Mouse (Mus musculus) hematopoietic stem cell, adult 5-6 weeks (primary cell): ENCODE data around the gene Nme7. TPM values are rescaled to one million over a fixed set of nuclear protein-coding genes. Genes with fewer than 3 reads are reported as not detected.

ENCODE experiments used
- ATAC-seq, 2 experiments: fragments of 125-278 bp in 1 of 2; replicated peaks in 1 of 2; 2 replicates each; pipeline ENCODE4 v1.8.0; 2016 to 2017; ENCODE audit warnings: inconsistent platforms in 2 of 2, mild to moderate bottlenecking in 2 of 2, moderate number of reproducible peaks in 2 of 2, low read depth in 1 of 2, moderate TSS enrichment in 1 of 2; ENCODE audit not compliant: low FRiP score in 2 of 2, poor library complexity in 2 of 2, severe bottlenecking in 2 of 2, insufficient read depth in 1 of 2, low TSS enrichment in 1 of 2
- total RNA-seq: library from RNA; stranded (forward); fragments of 172-1452, 232-1000 nt; gene quantifications from 2 replicates; pipeline ENCODE4 v1.2.3, GENCODE M21; 2017

Nme7 gene
- total RNA-seq, 1 experiment from 2014 or later, result 46.6 TPM

DNA sequence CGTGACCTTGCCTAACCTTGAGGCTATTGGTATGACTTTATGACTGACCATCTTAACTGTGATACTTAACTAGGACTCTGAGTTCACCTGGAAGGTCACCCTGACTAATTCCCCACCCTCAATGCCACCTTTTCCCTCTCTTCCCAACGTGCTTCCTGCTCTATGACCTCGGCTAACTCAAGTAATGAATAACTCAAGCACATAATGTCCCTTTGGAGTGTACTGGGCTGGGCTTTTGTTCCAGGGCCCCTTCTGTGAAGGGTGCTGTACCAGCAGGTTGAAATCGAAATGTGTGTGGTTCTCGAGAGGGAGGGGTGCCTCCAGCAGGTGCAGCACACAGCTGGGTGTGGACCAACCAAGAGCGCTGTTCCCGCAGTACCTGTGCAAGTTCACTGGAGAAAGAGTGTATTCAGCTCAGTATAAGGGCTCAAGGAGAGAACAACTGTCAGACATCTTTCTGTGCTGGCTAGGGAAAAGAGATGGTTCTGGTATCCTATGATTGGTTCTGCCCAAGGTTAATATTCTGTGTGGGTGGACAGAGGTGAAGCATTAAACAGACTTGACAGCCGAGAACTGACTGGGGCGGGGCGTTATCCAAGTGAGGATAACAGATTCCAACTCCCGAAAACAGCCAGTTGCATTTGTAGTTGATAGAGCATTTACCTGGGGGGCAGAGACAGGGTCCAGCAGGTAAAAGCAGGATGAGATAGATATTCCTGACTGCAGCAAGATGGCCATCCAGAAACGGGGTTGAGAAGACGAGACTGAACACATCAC is 157.2 kb downstream of the Nme7 start:
- no peak for ATAC-seq

DNA sequence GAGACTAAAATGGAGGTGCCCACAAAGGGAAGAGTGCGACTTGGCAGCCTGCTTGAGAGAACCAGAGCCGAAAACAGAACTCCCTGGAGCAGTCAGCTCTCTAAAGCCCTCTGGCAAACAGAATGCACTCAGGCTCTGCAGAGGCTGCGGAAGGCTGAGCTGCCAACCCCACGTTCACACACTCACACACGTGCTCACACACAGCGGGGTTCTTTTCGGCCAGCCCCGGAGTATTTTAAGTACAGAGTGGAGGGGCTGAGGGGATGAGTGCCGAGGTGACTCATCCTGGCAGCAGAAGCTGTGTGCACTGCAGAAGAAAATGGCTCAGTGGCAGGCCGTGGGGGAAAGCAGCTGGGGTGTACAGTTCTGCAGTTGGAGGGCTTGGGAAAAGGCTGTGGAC is 157.8 kb downstream of the Nme7 start:
- no peak for ATAC-seq

DNA sequence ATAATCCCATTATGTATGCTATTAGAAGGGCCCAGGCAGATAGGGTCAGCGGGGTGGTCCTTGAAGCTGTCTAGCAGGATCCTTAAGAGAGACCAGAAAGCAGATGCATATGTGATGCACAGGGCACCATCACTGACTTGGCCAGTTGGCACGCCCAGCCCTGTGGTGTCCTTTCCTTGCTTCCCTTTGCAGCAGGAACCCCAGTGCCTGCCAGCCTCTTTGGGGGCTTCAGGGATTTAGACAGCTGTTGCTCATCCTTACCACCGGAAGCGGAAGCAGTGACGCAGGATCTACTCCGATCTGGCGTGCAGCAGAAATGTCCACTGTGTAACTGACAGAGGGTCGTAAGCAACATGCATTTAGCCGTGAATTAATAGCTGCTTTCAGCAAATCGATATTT is 163.5 kb downstream of the Nme7 start:
- no peak for ATAC-seq

DNA sequence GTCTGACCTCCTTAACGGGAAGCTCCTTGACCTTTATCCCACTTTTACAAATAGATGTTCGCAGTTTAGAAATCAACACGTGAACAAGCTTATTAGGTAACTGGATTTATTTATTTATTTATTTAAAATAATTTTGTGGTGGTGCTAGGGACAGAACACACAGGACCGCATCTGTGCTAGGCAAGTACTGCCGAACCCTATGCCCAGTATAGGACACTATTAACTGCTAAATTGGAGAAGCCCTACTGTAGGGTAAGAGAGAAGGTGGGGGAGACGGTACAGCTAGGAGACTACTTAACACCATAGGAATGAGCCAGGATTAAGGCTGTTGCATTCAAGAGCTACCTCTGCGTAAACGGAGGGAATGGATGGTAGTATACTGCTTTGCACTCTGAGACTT is 164.4 kb downstream of the Nme7 start:
- no peak for ATAC-seq

DNA sequence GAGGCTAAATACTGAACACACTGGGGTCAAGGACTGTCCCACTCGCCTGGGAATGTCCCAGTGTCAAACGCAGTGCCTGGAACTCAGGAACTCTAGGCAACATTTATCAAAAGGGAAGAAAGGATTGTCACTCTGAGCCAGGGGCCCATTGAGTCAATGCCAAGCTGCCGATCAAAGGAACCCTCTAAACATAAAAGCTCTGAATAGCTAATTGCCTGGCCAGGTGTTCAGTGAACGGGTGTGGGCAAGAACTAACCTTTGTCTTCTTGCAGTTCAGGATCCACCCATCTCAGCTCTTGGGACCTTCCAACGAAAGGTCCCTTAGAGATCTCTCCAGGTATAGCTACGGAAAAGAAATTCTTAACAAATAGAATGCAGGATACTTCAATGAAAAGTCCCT is 167.1 kb downstream of the Nme7 start:
- no peak for ATAC-seq

DNA sequence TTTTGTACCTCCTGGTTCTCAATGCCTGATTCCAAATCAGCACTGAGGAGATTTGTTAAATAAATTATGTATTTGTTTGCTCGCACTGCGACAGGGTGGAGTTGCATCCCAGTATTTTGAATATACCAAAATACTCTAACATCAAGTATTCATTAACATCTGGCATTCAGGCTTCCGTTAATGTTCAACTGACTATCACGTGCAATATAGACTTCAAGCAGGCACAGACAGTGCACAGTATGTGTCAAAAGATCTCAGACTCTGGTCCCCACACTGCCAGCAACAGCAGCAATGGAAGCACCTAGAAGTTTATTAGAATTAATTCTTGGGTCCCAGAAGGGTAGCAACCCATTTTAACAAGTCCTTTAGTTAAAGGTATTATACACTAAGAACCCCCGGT is 167.7 kb downstream of the Nme7 start:
- ATAC-seq, result no peak

DNA sequence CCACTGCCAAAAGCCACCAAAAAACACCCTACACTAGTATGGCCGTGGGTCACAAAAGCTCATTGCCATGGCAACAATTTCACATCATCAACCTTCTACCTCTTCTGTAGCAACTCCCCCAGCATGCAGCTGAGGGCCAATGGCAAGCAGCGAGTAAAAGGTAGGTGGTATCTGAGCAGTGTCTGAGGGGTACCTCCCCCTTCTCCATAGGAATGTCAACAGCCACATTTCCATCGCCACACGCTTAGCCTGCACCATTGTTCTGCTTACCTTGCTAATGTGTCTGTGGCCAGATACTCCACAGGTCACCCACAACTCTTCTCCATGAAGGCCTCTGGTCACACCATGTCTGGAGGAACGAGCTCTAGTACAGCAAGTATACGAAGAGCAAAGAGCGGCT is 169.5 kb downstream of the Nme7 start:
- ATAC-seq, result no peak

DNA sequence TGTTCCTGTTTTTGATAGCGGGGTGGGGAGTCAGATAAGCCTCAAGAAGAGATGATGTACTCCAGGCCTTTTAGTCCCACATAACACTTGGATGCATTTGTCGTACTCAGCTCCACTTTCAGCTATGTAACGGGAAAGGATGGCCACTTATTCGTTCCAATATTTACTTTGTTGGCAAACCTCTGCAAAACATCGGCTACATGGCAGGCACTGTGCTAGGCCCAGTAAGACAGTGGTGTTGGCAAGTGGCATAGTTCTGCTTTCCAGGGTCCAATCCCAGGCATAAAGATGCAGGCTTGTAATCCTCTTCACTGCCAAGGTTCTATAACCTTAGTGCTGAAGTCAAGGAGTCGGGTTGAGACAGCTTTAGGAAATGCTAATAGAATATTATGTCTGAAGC is 170.4 kb downstream of the Nme7 start:
- ATAC-seq, result no peak

DNA sequence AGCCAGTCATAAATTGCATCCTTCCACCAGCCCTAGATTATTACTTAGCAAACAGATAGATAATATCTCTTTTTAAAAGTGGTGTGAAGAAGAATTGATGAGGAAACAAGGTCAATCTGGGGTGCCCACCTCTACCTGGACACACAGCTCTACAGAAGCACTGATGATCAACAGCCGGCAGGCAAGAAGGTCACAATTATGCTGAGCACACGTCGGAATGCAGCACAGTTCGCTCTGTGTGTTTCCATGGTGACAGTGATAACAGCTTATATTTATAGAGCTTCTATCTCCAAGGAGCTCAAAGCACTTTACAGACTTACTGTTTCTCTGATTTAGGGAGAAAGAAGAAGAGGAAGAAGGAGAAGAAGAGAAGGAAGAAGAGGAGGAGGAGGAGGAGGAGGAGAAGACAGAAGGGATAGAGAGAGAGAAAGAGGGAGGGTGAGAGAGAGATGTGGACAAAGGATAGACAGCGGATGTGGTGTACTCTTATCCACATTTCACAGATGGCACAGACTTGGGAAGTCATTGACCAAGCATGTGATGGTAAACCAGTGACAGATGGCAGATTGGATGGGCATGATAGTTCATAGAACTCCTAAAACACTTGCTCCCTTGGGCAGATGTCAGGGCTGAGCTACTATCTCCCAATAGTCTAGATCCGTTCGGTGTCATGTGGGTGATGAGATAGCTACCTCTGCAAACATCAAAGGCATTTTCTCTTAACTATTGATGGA is 171.0 kb downstream of the Nme7 start:
- no peak for ATAC-seq

DNA sequence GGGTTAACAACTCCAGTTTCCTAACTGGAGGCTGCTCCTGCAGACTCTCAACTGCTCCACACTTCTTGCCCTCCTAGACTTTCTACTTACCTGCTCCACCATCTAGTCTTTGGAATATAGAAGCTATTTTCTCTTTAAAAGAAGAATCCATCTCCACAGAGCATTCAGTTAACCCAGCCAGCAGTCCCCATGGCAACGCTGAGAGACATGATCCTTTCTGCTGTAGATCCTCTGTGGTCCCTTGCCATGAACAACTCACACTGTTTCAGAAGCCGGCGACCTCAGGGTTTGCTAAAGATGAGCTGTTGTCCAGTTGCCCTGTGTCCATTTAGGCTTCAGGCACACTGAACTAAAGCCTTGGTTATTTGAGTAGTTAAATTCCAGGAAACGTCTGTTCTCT is 172.0 kb downstream of the Nme7 start:
- ATAC-seq, result no peak

DNA sequence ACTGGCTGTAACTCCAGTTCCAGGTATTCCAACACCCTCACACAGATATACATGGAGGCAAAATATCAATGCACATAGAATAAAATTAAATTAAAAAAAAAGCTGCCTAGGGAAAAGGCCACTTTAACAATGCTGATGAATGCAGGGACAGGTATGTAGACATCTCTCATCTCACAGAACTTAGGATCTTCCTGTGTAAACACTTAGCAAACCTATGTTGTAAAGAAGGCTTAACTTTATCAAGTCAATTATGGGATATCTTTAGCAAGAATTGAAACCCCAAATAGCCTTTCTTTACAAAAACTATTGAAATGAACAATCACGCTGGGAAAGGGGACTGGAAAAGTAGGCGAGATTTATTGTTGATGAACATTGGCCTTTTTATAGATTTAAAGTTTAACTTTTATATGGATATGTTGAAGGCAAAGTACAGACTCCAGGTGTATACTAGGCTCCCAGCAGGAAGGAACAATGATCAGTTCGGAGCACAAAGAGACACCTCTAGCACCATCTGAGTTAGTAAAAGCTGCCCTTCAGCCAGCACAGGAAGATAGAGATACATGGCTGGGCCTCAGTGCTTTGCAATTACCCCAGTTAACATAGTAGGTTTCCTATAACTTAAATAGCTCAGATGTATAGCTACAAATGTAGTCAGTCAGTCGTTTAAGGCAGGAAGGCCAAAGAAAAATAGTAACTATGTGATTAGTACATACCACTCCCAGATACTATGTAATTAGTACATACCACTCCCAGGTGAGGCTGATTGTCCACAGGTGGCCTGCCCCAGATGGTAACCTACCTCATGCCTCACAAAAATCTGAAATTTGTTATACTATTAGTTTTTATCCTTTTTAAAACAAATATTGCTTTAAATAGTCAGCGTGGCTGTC is 177.1 kb downstream of the Nme7 start:
- no peak for ATAC-seq

DNA sequence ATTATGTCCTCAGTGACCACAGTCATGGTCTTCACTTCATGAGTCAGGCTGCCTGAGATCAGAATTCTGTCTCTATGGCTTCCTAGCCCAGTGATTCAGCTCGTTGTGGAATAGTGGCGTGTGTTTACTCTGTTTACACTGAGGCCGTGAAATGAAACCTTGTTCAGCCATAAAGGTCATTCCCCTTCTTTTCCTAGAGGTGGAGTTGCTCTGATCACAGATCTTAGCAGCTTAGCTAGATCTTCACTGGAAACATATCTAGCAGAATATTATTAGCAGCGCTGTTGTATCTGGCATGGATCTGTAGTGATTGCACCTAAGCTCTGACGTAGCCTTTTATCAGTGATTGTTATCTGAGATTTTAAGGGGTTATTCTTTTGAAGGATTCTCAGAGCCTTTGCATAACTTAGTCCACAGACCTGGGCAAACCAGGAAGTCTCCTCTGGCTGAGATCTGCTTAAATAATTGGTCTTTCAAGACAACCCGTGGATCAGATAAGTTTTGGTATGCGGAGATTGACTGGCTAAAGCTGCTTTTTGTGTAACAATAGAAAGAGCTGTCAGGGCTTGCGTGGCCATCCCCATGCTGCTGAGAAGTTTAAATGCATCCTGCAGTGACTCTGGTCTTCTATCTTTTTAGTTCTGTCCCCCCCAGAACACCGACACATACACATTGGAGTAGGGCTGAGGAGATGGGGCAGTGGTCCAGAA is 177.9 kb downstream of the Nme7 start:
- ATAC-seq, result no peak

DNA sequence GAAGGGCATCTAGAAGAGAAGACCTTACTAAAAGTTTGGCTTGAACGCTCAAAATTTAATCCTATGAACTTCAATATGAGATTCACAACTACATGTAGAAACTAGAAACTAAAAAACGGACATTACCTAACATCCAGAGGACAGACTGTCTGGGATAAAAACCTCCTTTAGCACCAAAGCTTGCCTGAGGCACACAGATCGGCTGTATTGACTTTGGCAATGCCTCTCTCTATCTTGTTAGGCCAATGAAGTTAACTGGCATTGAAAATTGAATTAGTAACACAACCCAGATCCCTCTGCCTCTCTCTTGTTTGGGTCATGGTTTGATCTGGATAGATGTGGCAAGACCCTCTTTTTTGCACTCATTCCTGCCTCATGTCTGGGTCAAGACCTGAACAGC is 178.9 kb downstream of the Nme7 start:
- no peak for ATAC-seq

DNA sequence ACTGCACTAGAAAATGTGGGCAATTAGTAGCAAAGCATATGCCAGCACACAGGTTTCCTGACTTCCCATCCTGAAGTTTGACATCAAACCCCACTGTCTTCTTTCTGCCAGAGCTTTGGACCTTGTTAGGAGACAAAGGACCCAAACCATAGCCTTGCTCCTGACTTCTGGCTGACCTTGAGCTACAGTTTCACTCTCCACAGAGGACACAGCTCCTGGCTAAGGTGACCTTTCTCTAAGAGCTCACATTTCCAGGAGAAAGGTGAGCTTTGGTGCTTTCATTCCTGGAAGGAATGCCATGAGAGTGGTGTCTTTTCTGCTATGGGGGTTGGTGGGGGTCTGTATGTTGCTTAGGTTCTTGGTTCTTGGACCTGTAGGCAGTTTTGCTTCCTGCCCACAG is 179.8 kb downstream of the Nme7 start:
- ATAC-seq, result no peak
